Mouse (Mus musculus): ENCODE data around the gene Hist2h2aa1.
A peak's percentile ranks its signal among the peaks of the same experiment; 100 is the strongest.
"Not testable (repeated sequence)": the region's sequence is repeated elsewhere in the genome, so short reads cannot be mapped to it uniquely, and the experiment has no call there.

The Hist2h2aa1 gene

DNA sequence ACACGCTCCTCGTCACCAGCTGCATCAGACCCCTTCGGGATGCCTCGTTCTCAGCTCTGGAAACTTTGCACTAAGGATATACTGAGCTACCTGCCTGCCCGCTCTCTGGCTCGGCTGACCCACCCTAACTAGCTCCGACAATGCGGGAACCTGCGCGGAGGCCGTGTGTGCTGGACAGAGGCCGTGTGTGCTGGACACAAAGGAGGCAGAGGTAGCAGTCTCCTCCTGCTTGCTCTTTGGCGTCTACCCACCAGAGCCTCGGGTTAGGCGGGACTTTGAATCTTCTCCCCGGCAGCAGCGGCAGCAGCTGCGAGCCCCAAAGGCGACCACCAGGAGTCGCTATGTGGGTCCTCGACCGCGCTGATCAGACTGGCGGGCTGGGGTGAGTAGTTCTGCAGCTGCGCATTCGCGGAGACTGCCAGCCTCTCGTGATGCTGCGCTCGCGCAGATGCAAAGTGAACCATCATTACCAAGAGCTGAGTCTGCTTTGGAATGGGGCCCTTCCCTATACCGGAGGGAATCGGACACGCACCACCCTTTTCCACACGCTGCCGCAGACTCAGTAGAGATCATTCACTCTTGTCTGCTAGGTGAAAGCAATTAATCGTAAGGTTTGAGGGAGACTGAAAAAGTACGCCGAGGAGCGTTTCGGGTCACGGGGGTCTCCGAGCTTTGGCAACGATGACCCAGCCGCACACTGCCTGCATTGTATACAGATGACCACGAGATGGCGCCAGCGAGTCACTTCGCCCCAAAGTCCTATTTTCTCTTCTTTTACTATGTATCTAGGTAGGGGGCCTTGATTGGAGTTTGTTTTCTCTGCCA, 32.7 kb downstream of the Hist2h2aa1 start:
- peak; percentile 79 for DNase-seq (ENCODE audit: low read depth, low spot score)

DNA sequence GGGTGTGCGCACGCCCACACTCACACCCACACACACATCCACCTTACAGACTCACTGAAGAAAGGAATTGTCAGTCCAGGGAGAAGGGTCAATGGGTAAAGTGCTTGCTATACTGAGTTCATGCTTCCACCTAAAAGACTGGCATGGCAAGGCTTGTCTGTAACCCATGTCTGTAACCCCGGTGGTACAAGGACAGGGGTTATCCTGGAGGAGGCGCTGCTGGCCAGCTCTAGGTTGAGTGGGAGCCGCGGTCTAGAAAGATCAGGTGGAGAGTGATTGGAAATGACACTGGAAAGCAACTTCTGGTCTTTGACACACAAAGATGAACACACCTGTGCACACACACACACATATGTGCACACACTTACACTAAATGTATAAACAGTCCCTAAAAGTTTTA, 35.4 kb downstream of the Hist2h2aa1 start:
- no peak for DNase-seq (ENCODE audit: low read depth, low spot score)

DNA sequence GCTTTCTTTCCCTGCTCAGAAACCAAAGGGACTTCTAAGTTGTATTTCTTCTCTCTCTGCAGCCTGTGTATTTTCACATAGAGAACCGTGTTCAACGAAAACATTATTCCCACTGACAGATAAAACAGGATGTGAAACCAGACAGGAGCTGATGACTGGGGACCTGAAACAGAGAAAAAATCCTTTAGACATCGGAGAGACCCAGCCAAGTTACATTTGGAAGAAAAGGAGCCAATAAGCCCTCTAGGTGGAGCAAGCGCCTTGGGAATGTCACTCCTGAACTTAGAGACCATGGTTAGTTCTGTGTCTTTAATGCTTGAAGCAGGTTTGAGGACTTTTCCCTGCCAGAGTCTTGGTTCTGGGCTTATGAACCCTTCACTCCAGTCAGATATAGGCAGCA, 39.2 kb downstream of the Hist2h2aa1 start:
- DNase-seq (ENCODE audit: low read depth, low spot score), result peak; percentile 16

DNA sequence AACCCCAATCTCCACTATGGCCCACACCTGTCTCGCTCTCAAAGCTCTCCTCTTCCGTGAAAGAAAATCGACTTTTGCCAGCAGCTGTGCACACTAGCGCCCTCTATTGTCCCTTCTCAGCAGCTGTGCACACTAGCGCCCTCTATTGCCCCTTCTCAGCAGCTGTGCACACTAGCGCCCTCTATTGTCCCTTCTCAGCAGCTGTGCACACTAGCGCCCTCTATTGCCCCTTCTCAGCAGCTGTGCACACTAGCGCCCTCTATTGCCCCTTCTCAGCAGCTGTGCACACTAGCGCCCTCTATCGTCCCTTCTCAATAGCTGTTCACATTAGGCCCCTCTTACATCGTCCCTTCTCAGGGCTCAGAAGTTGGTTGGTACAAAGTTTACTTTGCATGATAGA, 42.0 kb downstream of the Hist2h2aa1 start:
- DNase-seq (ENCODE audit: low read depth, low spot score), result not testable (repeated sequence)

DNA sequence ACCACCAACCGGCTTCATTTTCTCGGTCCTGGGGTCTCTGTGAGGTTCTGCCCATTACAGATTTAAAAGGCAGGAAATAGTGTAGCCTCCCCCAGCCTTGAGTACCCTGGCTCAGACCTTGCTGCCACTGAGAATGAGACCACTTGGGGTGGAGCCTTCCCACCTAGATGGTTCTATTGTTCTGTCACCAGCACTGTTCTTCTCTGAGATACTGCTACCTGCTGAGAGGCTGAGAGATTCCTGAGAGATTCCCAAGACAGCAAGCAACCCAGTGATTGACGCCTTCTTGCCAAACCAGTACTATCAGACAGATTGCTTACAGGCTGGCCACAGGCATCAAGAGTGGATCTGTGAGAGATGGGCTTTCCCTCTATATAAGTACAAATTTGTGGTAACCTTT, 43.9 kb downstream of the Hist2h2aa1 start:
- no peak for DNase-seq (ENCODE audit: low read depth, low spot score)

DNA sequence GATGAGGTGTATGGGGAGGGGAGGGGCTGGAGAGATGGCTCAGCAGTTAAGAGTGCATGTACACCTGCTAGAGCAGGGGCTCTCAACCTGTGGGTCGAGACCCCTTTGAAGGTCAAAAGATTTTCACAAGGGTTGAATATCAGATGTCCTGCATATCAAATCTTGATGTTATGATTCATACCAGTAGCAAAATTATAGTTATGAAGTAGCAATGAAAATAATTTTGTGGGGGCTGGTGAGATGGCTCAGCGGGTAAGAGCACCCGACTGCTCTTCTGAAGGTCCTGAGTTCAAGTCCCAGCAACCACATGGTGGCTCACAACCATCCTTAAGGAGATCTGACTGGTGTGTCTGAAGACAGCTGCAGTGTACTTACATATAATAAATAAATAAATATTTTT, 45.4 kb downstream of the Hist2h2aa1 start:
- DNase-seq (ENCODE audit: low read depth, low spot score), result not testable (repeated sequence)

DNA sequence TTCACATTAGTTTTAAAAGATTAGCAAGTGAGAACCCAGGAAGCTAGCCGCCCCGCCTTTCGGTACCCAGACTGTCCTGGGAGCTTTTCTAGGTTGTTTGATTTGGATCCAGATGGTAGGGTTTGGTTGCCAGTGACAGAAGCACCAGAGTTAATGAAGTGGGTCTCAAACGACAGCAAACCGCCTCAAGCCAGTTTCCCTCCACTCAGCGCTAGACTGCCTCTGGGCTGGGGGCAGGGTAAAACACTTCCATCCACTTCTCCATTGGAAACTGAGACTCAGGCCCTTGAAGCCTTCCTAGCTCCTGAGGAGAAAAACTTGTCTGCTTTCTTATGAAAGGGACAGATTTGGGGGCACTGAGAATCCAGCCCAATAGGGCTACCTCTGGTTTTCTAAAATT, 47.3 kb downstream of the Hist2h2aa1 start:
- no peak for DNase-seq (ENCODE audit: low read depth, low spot score)

DNA sequence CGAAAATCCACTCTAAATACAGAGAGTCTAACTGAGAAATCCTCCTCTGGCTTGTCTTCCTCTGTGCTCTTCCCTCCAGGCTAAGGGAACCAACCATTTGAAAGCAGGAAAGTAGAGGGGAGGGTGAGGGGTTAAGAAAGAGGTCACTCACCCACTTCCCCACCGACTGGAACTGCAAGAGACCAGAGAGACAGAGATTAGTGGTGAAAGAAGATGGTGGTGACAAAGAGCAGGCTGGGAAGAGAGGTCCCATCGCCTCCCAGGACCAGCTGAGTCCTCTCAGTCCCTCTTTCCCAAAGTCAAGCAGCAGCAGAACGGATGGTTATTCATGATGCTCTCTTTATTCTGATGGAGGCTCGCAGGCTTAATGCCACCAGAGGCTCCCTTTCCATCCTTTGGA, 48.1 kb downstream of the Hist2h2aa1 start:
- no peak for DNase-seq (ENCODE audit: low read depth, low spot score)

DNA sequence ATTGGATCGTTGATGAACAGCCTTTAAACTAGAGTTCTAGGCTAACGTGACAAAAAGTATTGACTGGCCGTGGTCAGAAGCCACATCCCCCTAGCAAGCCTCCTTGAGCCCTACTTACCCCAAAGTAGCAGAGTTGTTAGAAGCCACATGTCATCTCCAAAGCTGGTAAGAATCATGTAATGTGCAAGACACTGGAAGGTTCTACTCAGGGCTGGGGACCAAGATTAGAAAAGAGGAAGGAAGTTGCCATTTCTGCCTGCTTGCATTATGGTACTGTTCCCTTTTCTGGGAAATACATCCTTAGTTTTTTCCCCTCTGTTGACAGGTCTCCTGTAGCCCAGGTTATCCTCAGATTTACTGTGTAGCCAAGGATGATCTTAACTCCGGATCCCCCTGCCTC, 48.5 kb downstream of the Hist2h2aa1 start, which contains the start of gene Fcgr1:
TSS of gene Fcgr1 (minus strand) at position 183 of the 400 bp plus-strand sequence.
- no peak for DNase-seq (ENCODE audit: low read depth, low spot score)

Data from retina, postnatal 7 days (tissue).